Mouse (Mus musculus): ENCODE data around the gene Wdr18.
"Not testable (repeated sequence)": the region's sequence is repeated elsewhere in the genome, so short reads cannot be mapped to it uniquely, and the experiment has no call there.

Wdr18 gene

DNA sequence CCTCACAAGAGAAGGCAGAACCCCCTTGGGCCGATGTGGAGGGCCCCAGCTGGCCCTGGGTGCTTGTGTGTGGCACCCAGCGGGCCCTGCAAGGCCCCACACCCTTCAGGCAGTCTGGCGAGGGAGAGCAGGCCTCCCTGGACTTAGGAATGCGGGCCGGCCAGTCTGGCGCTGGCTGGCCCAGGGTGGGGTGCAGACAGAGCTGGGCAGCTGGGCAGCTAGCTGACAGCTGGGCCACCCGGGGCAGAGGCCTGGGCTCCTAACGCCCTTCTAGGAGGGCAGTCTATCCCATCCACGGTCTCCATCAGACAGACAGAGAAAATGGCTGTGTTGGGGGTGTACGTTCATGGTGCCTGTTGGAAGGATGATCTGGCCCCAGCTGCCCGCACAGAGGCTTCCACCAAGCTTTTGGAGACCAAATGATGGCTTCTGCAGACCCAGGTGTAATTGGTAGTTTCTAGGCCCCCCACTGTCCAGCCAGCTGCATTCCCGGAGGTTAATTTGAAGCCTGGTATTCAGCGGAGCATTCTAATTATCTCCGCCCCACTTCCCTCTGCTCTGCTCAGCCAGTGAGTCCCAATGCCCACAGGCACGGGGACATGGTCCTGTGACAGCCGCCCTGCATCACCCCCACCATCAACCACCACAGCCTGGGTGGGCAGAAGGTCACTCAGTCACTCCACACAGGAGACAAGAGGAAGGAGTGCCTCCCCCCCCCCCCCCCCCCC, 14.3 kb upstream of the Wdr18 start:
- no peak for DNase-seq (ENCODE audit: extremely low spot score, low read depth, low spot score)

DNA sequence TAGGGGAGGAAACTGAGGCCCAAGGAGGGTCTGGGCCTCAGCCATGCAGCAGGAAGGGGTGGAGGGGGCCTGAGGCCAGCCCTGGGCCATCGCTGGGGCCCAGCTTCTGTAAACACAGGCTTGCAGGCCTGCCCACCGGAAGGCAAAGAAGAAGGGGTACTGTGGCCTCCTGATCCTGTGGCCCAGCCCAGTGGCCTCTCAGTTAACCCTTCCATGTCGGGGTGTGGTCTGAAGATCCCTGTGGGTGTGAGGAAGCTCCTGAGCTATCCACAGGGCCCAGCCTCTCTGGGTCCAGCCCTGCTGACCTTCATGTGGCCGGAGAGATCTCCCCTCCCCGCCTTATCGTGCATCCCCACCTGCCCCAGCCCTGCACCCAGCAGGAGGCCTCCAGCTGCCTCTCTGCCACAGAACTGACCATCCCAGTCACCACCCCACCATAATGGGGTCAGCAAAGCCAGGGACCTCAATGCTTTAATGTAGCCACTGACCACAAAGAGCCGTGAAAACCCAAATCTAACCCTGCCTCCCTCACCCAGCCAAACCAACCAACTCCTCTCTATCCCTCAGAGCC, 13.1 kb upstream of the Wdr18 start:
- DNase-seq (ENCODE audit: extremely low spot score, low read depth, low spot score): no peak

GRCm38 (mm10) chr10:79947502-79947901, 12.4 kb upstream of the Wdr18 start:
- no peak for DNase-seq (ENCODE audit: extremely low spot score, low read depth, low spot score)

- DNase-seq (ENCODE audit: extremely low spot score, low read depth, low spot score): no peak
Measured at GRCm38 (mm10) chr10:79949873-79950272, 10.1 kb upstream of the Wdr18 start.

DNA sequence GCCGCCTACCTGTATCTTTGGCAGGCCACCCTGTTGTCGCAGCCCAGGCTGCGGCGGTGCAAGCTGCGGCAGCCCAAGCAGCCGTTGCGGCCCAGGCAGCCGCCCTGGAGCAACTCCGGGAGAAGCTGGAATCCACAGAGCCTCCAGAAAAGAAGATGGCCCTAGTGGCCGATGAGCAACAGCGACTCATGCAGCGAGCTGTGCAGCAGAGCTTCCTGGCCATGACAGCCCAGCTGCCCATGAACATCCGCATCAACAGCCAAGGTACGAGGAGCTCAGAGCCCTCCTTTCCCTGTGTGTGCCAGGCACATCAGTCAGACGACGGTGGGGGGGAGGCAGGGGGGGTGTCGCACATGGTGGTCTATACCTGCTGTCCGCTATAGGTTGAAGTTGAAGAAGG, 9.3 kb upstream of the Wdr18 start:
- no peak for DNase-seq (ENCODE audit: extremely low spot score, low read depth, low spot score)

DNA sequence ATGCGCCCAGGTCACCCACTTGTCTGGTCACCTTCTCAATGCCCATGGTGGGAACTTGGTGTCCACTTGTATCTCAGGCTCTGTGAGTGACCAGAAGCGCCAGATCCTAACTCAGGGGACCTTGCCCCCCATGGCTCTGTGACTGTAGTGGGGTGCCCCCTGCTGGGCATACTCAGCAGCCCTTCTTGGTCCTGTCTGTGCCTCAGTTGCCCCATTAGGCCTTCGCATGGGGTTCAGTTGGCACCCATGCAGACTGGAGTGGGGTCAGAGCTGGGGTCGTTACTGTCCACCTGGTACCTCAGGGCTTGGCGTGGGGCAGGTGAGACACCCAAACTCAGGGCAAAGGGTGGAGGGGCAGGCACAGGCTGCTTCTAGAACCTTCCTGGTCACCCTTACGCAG, 6.0 kb upstream of the Wdr18 start:
- no peak for DNase-seq (ENCODE audit: extremely low spot score, low read depth, low spot score)

GRCm38 (mm10) chr10:79955691-79956090, 4.3 kb upstream of the Wdr18 start:
- DNase-seq (ENCODE audit: extremely low spot score, low read depth, low spot score): no peak

DNA sequence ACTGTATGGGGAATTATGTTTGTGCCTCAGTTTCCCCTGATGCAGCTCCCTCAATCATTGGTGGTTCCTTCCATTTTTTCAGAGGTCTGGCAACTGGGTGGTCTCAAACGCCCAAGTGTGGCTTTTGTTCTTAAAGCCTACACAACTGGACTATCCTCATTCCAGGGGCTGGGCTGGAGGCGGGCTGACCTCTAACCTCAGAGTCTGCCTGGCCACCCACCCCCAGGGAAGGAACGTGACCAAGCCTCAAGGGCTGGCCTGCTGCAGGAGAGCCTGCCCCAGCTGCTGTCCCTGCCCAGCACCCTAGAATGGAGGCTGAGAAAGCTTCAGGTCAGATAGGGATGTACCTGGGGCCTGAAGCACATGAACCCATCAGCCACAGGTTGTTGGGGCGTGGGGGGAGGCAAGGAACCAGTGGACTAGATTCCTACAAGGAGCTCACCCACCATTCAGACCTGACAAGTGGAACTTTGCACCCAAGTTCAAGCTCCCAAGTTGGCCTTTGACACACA, 3.3 kb upstream of the Wdr18 start:
- DNase-seq (ENCODE audit: extremely low spot score, low read depth, low spot score): no peak

- DNase-seq (ENCODE audit: extremely low spot score, low read depth, low spot score): no peak
Measured at GRCm38 (mm10) chr10:79958140-79958816, 1.7 kb upstream of the Wdr18 start.

GRCm38 (mm10) chr10:79959412-79959811, 540 bp upstream of the Wdr18 start:
- not testable (repeated sequence) for DNase-seq (ENCODE audit: extremely low spot score, low read depth, low spot score)

GRCm38 (mm10) chr10:79960671-79961294, 831 bp downstream of the Wdr18 start:
- no peak for DNase-seq (ENCODE audit: extremely low spot score, low read depth, low spot score)

GRCm38 (mm10) chr10:79964727-79965126, 4.8 kb downstream of the Wdr18 start:
- DNase-seq (ENCODE audit: extremely low spot score, low read depth, low spot score): no peak

GRCm38 (mm10) chr10:79965325-79965724, 5.4 kb downstream of the Wdr18 start:
- DNase-seq (ENCODE audit: extremely low spot score, low read depth, low spot score): no peak

- no peak for DNase-seq (ENCODE audit: extremely low spot score, low read depth, low spot score)
Measured at GRCm38 (mm10) chr10:79966886-79967400, 7.0 kb downstream of the Wdr18 start.

DNA sequence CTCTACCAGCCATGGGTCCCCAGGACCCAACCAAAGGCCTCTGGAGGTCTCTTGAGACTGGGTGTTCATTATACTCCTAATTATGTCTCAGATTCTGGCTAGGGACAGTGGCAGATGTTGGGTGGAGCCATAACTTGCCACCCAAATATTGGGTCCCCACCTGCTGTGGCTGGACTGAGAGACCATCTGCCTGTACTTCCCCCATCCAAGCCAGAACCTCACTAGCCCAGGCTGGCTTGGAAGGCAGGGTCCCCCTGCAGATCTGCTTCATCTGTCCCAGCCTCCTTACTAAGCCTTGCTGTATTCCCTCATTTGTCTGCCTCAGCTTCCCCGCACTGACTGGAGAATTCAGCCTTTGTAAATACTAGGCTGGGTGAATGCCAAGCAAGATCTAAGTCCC, 8.2 kb downstream of the Wdr18 start:
- DNase-seq (ENCODE audit: extremely low spot score, low read depth, low spot score): no peak

DNA sequence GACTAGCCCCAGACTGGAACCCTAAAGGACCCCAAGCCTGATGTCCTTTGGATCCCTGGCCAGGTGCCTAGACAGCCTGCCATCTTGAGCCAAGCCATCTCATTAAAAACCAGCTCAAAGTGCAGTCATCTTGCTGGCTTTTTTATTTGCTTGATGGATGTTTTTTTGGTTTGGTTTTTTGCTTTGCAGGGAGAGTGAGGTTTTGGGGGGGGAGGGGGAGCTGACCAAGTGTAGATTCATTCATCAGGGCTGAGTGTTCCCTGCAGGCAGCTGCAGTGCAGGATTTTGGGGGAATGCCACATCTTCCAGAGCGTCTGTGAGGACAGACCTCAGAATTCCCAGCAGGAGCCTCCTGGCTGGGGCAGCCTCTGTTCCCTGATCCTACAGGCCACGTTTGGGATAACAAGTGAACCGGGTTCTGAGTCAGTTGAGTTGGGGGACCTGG, 9.2 kb downstream of the Wdr18 start:
- no peak for DNase-seq (ENCODE audit: extremely low spot score, low read depth, low spot score)

DNA sequence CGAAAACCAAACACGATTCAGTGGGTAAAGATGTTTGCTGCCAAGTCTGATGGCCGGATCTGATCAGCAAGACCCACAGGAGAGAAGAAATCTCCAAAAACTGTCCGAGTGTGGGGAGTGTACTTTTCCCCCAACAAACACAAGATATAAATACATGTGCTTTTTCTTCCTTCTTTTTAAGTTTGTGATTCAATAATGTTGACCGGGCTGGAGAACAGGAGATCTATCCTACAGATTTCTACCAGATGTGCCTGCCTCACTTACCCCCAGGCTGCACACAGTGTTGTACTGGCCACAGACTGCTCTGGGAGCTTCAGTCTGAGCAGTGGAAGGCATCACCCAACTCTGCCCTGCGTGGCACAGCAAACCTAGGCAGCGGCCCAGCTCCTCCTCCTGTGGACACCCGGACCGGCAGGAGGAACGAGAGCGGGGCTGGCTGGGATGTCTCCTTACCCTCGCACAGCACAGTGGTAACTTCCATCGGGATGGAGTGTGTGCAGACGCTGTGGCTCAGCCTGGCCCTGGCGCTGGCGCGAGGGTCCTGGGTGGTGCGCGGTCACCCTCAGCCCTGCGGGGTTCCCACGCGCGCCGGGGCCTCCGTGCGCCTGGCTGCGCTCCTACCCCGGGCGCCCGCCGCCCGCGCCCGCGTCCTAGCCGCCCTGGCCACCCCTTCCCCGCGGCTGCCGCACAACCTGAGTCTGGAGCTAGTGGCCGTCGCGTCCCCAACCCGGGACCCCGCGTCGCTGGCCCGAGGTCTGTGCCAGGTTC, 10.6 kb downstream of the Wdr18 start, which contains the start of gene Grin3b:
Grin3b (plus strand) TSS at position 301 of the 768 bp plus-strand sequence.
- no peak for DNase-seq (ENCODE audit: extremely low spot score, low read depth, low spot score)

GRCm38 (mm10) chr10:79971183-79971497, 11.2 kb downstream of the Wdr18 start:
- DNase-seq (ENCODE audit: extremely low spot score, low read depth, low spot score): no peak

GRCm38 (mm10) chr10:79972831-79973230, 12.9 kb downstream of the Wdr18 start:
- no peak for DNase-seq (ENCODE audit: extremely low spot score, low read depth, low spot score)

DNA sequence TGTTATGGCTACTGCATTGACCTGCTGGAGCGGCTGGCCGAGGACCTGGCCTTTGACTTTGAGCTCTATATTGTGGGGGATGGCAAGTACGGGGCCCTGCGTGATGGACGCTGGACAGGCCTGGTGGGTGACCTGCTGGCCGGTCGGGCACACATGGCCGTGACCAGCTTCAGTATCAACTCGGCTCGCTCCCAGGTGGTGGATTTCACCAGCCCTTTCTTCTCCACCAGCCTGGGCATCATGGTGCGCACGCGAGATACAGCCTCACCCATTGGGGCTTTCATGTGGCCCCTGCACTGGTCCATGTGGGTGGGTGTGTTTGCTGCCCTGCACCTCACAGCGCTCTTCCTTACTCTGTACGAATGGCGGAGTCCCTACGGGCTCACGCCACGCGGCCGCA, 14.1 kb downstream of the Wdr18 start:
- no peak for DNase-seq (ENCODE audit: extremely low spot score, low read depth, low spot score)

DNA sequence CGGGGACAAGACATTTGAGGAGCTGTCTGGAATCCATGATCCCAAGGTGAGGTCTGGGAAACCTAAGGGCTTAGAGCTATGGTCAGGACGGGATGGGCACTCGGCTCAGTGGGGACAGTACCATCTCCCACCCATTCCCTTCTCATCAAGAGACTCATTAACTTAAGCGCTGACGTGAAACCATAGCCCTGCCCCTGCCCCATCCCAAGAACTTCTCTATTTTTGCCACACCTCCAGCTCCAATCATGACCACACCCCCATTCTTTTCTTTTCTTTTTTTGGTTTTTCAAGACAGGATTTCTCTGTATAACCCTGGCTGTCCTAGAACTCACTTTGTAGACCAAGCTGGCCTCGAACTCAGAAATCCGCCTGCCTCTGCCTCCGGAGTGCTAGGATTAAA, 14.7 kb downstream of the Wdr18 start:
- no peak for DNase-seq (ENCODE audit: extremely low spot score, low read depth, low spot score)

Data from hindlimb bud, embryonic 11.5 days (tissue).